Mouse (Mus musculus) embryonic facial prominence, embryonic 12.5 days (tissue): ENCODE data around the gene Gm10720. TPM values are rescaled to one million over a fixed set of nuclear protein-coding genes. Genes with fewer than 3 reads are reported as not detected.
A peak's percentile ranks its signal among the peaks of the same experiment; 100 is the strongest.
"Not testable (repeated sequence)": the region's sequence is repeated elsewhere in the genome, so short reads cannot be mapped to it uniquely, and the experiment has no call there.

ENCODE experiments used
- ATAC-seq: fragments of 200-750 bp; cut with Nextera tagmentation; 2 replicates; pipeline ENCODE4 v1.8.0; 2017; ENCODE audit not compliant: insufficient number of reproducible peaks, insufficient read depth, low FRiP score, low TSS enrichment
- H3K27ac ChIP-seq: fragments of 300-500 bp; sonication (generic); 2 replicates; pipeline ENCODE4 v1.5.1; 2016; ENCODE audit warnings: mild to moderate bottlenecking
- H3K27me3 ChIP-seq: fragments of 300-500 bp; sonication (generic); 2 replicates; pipeline ENCODE4 v1.6.1; 2016; ENCODE audit warnings: mild to moderate bottlenecking, moderate library complexity
- H3K36me3 ChIP-seq: fragments of 300-500 bp; sonication (generic); 2 replicates; pipeline ENCODE4 v1.6.1; 2016; ENCODE audit warnings: mild to moderate bottlenecking
- H3K4me1 ChIP-seq: fragments of 300-500 bp; sonication (generic); 2 replicates; pipeline ENCODE4 v1.6.1; 2016
- H3K4me2 ChIP-seq: fragments of 300-500 bp; sonication (generic); replicated peaks from 2 replicates; pipeline ENCODE4 v1.6.1; 2016; ENCODE audit warnings: mild to moderate bottlenecking, moderate library complexity
- H3K4me3 ChIP-seq: fragments of 300-500 bp; sonication (generic); 2 replicates; pipeline ENCODE4 v1.5.1; 2016; ENCODE audit warnings: mild to moderate bottlenecking
- H3K9ac ChIP-seq: fragments of 300-500 bp; sonication (generic); 2 replicates; pipeline ENCODE4 v1.6.1; 2016; ENCODE audit warnings: mild to moderate bottlenecking, moderate library complexity
- H3K9me3 ChIP-seq: fragments of 300-500 bp; sonication (generic); 2 replicates; pipeline ENCODE4 v1.6.1; 2016; ENCODE audit warnings: mild to moderate bottlenecking, moderate library complexity
- WGBS: fragments of 180-500 bp; shearing (Covaris S2); methylation state at CpG from one replicate; pipeline ENCODE4 v1.1.7; 2016; 5-methylcytosine and 5-hydroxymethylcytosine counted together
- polyA plus RNA-seq: library from polyadenylated mRNA; unstranded; fragments of >200 nt; fragmentation: Nextera tagmentation; extraction: Ambion mirVana; gene quantifications from 2 replicates; pipeline ENCODE4 v1.2.1, GENCODE M21; 2016

Gene Gm10720
- not detected in 2 replicates for polyA plus RNA-seq

GRCm38 (mm10) chr9:3015354-3015753, at the start of gene Gm10720:
Gene Gm10720 (plus strand): TSS chr9:3015654.
- H3K4me2 ChIP-seq, H3K9me3 ChIP-seq, H3K27ac ChIP-seq, H3K27me3 ChIP-seq, H3K36me3 ChIP-seq, ATAC-seq, H3K4me3 ChIP-seq, H3K9ac ChIP-seq, H3K4me1 ChIP-seq: not testable (repeated sequence)
- 64% methylated on average over 5 of the region's 9 CpGs for WGBS

GRCm38 (mm10) chr9:3000445-3000972, 14.9 kb upstream of the Gm10720 start, which contains the start of gene Gm10722:
Gene Gm10722 (plus strand): TSS chr9:3000922.
- not testable (repeated sequence) for ATAC-seq, H3K27ac ChIP-seq, H3K4me2 ChIP-seq, H3K4me3 ChIP-seq, H3K9ac ChIP-seq, H3K4me1 ChIP-seq, H3K36me3 ChIP-seq, H3K27me3 ChIP-seq, H3K9me3 ChIP-seq
- 70% methylated on average over 12 of the region's 12 CpGs for WGBS

GRCm38 (mm10) chr9:3001006-3001405, 14.4 kb upstream of the Gm10720 start:
- H3K4me3 ChIP-seq, H3K9ac ChIP-seq, ATAC-seq, H3K27ac ChIP-seq, H3K4me1 ChIP-seq, H3K36me3 ChIP-seq, H3K27me3 ChIP-seq, H3K4me2 ChIP-seq, H3K9me3 ChIP-seq: not testable (repeated sequence)
- 65% methylated on average over 8 of the region's 8 CpGs for WGBS

GRCm38 (mm10) chr9:3001948-3002659, 13.3 kb upstream of the Gm10720 start:
- not testable (repeated sequence) for H3K36me3 ChIP-seq, H3K27ac ChIP-seq, H3K9ac ChIP-seq, H3K27me3 ChIP-seq, H3K4me2 ChIP-seq, H3K4me1 ChIP-seq, H3K4me3 ChIP-seq, H3K9me3 ChIP-seq
- ATAC-seq: peak; percentile 91
- 68% methylated on average over 9 of the region's 11 CpGs for WGBS

- WGBS: 70% methylated on average over 6 of the region's 14 CpGs
These were observed 12.6 kb upstream of the Gm10720 start, which contains the start of gene Gm11168 for GRCm38 (mm10) chr9:3002794-3003396. Gene Gm11168 (plus strand): TSS chr9:3003346.

GRCm38 (mm10) chr9:3006179-3006578, 9.3 kb upstream of the Gm10720 start:
- H3K36me3 ChIP-seq, H3K9me3 ChIP-seq, H3K27me3 ChIP-seq, H3K4me3 ChIP-seq, H3K4me1 ChIP-seq, H3K4me2 ChIP-seq, ATAC-seq, H3K9ac ChIP-seq, H3K27ac ChIP-seq: not testable (repeated sequence)
- WGBS: 85% methylated on average over 1 of the region's 5 CpGs

More at GRCm38 (mm10) chr9:3002794-3003396, 12.6 kb upstream of the Gm10720 start, which contains the start of gene Gm11168:
- H3K9ac ChIP-seq, H3K9me3 ChIP-seq, H3K27ac ChIP-seq, ATAC-seq, H3K4me3 ChIP-seq, H3K4me2 ChIP-seq, H3K36me3 ChIP-seq, H3K27me3 ChIP-seq, H3K4me1 ChIP-seq: not testable (repeated sequence)

GRCm38 (mm10) chr9:3006636-3007035, 8.8 kb upstream of the Gm10720 start:
- not testable (repeated sequence) for H3K4me3 ChIP-seq, H3K9ac ChIP-seq
- WGBS: 67% methylated on average over 8 of the region's 8 CpGs

GRCm38 (mm10) chr9:3007272-3007671, 8.2 kb upstream of the Gm10720 start:
- not testable (repeated sequence) for H3K9ac ChIP-seq, H3K4me2 ChIP-seq, H3K27me3 ChIP-seq, H3K27ac ChIP-seq, H3K9me3 ChIP-seq, H3K36me3 ChIP-seq, H3K4me1 ChIP-seq, H3K4me3 ChIP-seq, ATAC-seq
- 79% methylated on average over 8 of the region's 9 CpGs for WGBS

More at GRCm38 (mm10) chr9:3006636-3007035, 8.8 kb upstream of the Gm10720 start:
- not testable (repeated sequence) for H3K27ac ChIP-seq, H3K4me2 ChIP-seq, H3K9me3 ChIP-seq, H3K36me3 ChIP-seq, H3K4me1 ChIP-seq, H3K27me3 ChIP-seq
- ATAC-seq: peak; percentile 75

- H3K4me1 ChIP-seq, H3K4me3 ChIP-seq, H3K9me3 ChIP-seq, H3K9ac ChIP-seq, H3K27me3 ChIP-seq, H3K36me3 ChIP-seq, H3K27ac ChIP-seq, H3K4me2 ChIP-seq: not testable (repeated sequence)
- ATAC-seq: 0 out of 2 replicates have a peak, but pooled peaks have one; percentile 64
- WGBS: no CpG with 5 or more reads among the region's 5 CpGs
These were observed 6.1 kb upstream of the Gm10720 start for GRCm38 (mm10) chr9:3009331-3009730.

- not testable (repeated sequence) for H3K27me3 ChIP-seq, H3K4me3 ChIP-seq, H3K9me3 ChIP-seq, H3K4me2 ChIP-seq, H3K4me1 ChIP-seq, H3K9ac ChIP-seq, ATAC-seq, H3K36me3 ChIP-seq, H3K27ac ChIP-seq
- WGBS: 75% methylated on average over 3 of the region's 7 CpGs
These were observed 3.3 kb upstream of the Gm10720 start for GRCm38 (mm10) chr9:3012054-3012621.

GRCm38 (mm10) chr9:3012733-3013279, 2.6 kb upstream of the Gm10720 start, which contains the start of gene Gm10721:
Gene Gm10721 (plus strand): TSS chr9:3013140.
- H3K27ac ChIP-seq, H3K9ac ChIP-seq, H3K9me3 ChIP-seq, H3K36me3 ChIP-seq, H3K27me3 ChIP-seq, H3K4me2 ChIP-seq, H3K4me3 ChIP-seq, H3K4me1 ChIP-seq: not testable (repeated sequence)
- ATAC-seq: peak; percentile 62; the same call in 1 of the 2 replicates
- WGBS: no CpG with 5 or more reads among the region's 11 CpGs
